Mouse (Mus musculus) urinary bladder, adult 18-20 months (tissue): ENCODE measurements around the gene Bfsp2.

Source experiments
- DNase-seq, 2 experiments: peaks; one replicate each; pipeline ENCODE4 v3.0.0; 2022; ENCODE audit warnings: low spot score in 2 of 2, mixed read lengths in 2 of 2

The Bfsp2 gene

GRCm38 (mm10) chr9:103383576-103383975 is 96.6 kb downstream of the Bfsp2 start:
- no peak for DNase-seq

GRCm38 (mm10) chr9:103382989-103383388 is 97.2 kb downstream of the Bfsp2 start:
- no peak for DNase-seq

GRCm38 (mm10) chr9:103380566-103380965 is 99.7 kb downstream of the Bfsp2 start:
- DNase-seq, result no peak

- DNase-seq, result no peak
Measured at GRCm38 (mm10) chr9:103379199-103379598, 101.0 kb downstream of the Bfsp2 start.

- DNase-seq, result no peak
Measured at GRCm38 (mm10) chr9:103378686-103379085, 101.5 kb downstream of the Bfsp2 start.

GRCm38 (mm10) chr9:103376346-103377320 is 103.6 kb downstream of the Bfsp2 start:
- no peak for DNase-seq
